Mouse (Mus musculus) stomach, embryonic 15.5 days (tissue): ENCODE data around the gene Fbxw4. TPM values are rescaled to one million over a fixed set of nuclear protein-coding genes. Genes with fewer than 3 reads are reported as not detected.
"Not testable (repeated sequence)": the region's sequence is repeated elsewhere in the genome, so short reads cannot be mapped to it uniquely, and the experiment has no call there.

Experiments
- ATAC-seq: fragments of 200-750 bp; cut with Nextera tagmentation; 2 replicates; pipeline ENCODE4 v1.8.0; 2017; ENCODE audit warnings: low read depth, moderate number of reproducible peaks, moderate TSS enrichment; ENCODE audit not compliant: insufficient read depth, low FRiP score
- H3K27ac ChIP-seq: fragments of 300-500 bp; sonication (generic); 2 replicates; pipeline ENCODE4 v1.5.1; 2015; ENCODE audit warnings: mild to moderate bottlenecking, inconsistent platforms
- H3K27me3 ChIP-seq: fragments of 300-500 bp; sonication (generic); replicated peaks from 2 replicates; pipeline ENCODE4 v1.6.1; 2015; ENCODE audit warnings: inconsistent platforms
- H3K36me3 ChIP-seq: fragments of 300-500 bp; sonication (generic); 2 replicates; pipeline ENCODE4 v1.6.1; 2015; ENCODE audit warnings: inconsistent platforms
- H3K4me1 ChIP-seq: fragments of 300-500 bp; sonication (generic); 2 replicates; pipeline ENCODE4 v1.6.1; 2015; ENCODE audit warnings: inconsistent platforms
- H3K4me2 ChIP-seq: fragments of 300-500 bp; sonication (generic); 2 replicates; pipeline ENCODE4 v1.6.1; 2015; ENCODE audit warnings: mild to moderate bottlenecking, inconsistent platforms
- H3K4me3 ChIP-seq: fragments of 300-500 bp; sonication (generic); replicated peaks from 2 replicates; pipeline ENCODE4 v1.5.1; 2015; ENCODE audit warnings: inconsistent platforms
- H3K9ac ChIP-seq: fragments of 300-500 bp; sonication (generic); 2 replicates; pipeline ENCODE4 v1.6.1; 2015; ENCODE audit warnings: inconsistent platforms
- H3K9me3 ChIP-seq: fragments of 300-500 bp; sonication (generic); 2 replicates; pipeline ENCODE4 v1.6.1; 2016; ENCODE audit warnings: inconsistent platforms
- WGBS: fragments of 180-500 bp; shearing (Covaris S2); methylation state at CpG from one replicate; pipeline ENCODE4 v1.1.7; 2015; 5-methylcytosine and 5-hydroxymethylcytosine counted together
- polyA plus RNA-seq: library from polyadenylated mRNA; unstranded; fragments of >200 nt; fragmentation: Nextera tagmentation; extraction: Ambion mirVana; gene quantifications from 2 replicates; pipeline ENCODE4 v1.2.1, GENCODE M21; 2015

Gene Fbxw4
- polyA plus RNA-seq, 1 experiment from 2014 or later = 3.7 TPM

- no peak overlapping the region for H3K27ac ChIP-seq
- no peak overlapping the region for H3K4me3 ChIP-seq
- H3K4me1 ChIP-seq = peaks cover 16% of the 10 kb centered on the region; the same call in 1 of the 2 replicates
- H3K4me2 ChIP-seq = no peak overlapping the region
- H3K36me3 ChIP-seq = 0 out of 2 replicates have a peak, but pooled peaks cover 5% of the 10 kb centered on the region
- H3K27me3 ChIP-seq = peaks cover 6% of the 10 kb centered on the region; the same call in 1 of the 2 replicates
- no peak for ATAC-seq
- H3K9ac ChIP-seq = no peak overlapping the region
- no peaks in the 10 kb centered on the region for H3K9me3 ChIP-seq
- WGBS = 76% methylated on average over 23 of the region's 23 CpGs
Observed at GRCm38 (mm10) chr19:45549128-45549915, 110.8 kb downstream of the Fbxw4 start.

- ATAC-seq = 0 out of 2 replicates have a peak, but pooled peaks have one; percentile 38
- H3K36me3 ChIP-seq = not testable (repeated sequence)
Observed at GRCm38 (mm10) chr19:45548196-45548595, 111.9 kb downstream of the Fbxw4 start.

GRCm38 (mm10) chr19:45544925-45545321 lies 115.2 kb downstream of the Fbxw4 start:
- peaks cover 35% of the 10 kb centered on the region for H3K27me3 ChIP-seq
- ATAC-seq = peak; percentile 56; the same call in 1 of the 2 replicates

More at GRCm38 (mm10) chr19:45548196-45548595, 111.9 kb downstream of the Fbxw4 start:
- H3K27ac ChIP-seq, H3K27me3 ChIP-seq, H3K4me2 ChIP-seq, H3K9me3 ChIP-seq, H3K4me3 ChIP-seq, H3K9ac ChIP-seq: not testable (repeated sequence)
- H3K4me1 ChIP-seq = peaks cover 20% of the 10 kb centered on the region; the same call in 1 of the 2 replicates

GRCm38 (mm10) chr19:45544152-45544924 lies 115.8 kb downstream of the Fbxw4 start:
- H3K4me3 ChIP-seq = peak overlapping the region; percentile 46
- H3K4me1 ChIP-seq = peaks cover 20% of the 10 kb centered on the region
- H3K36me3 ChIP-seq = no peaks in the 10 kb centered on the region
- H3K9ac ChIP-seq = no peak overlapping the region; the same call in 1 of the 2 replicates
- 2% methylated on average over 17 of the region's 26 CpGs for WGBS
- H3K27me3 ChIP-seq = peaks cover 37% of the 10 kb centered on the region
- ATAC-seq = no peak
- no peak overlapping the region for H3K27ac ChIP-seq
- H3K4me2 ChIP-seq = peak overlapping the region; percentile 96
- H3K9me3 ChIP-seq = no peaks in the 10 kb centered on the region

More at GRCm38 (mm10) chr19:45544925-45545321, 115.2 kb downstream of the Fbxw4 start:
- peak overlapping the region; percentile 46 for H3K4me3 ChIP-seq
- under 1% methylated on average over 30 of the region's 30 CpGs for WGBS
- no peaks in the 10 kb centered on the region for H3K9me3 ChIP-seq
- H3K27ac ChIP-seq = no peak overlapping the region
- H3K36me3 ChIP-seq = no peaks in the 10 kb centered on the region
- H3K4me1 ChIP-seq = peaks cover 20% of the 10 kb centered on the region
- peak overlapping the region; percentile 96 for H3K4me2 ChIP-seq
- H3K9ac ChIP-seq = no peak overlapping the region; the same call in 1 of the 2 replicates

GRCm38 (mm10) chr19:45542061-45542460 lies 118.1 kb downstream of the Fbxw4 start:
- Histone ChIP-seq H3K4me3 (peak overlapping the region; percentile 41), H3K27ac (no peak overlapping the region), H3K9ac (no peak overlapping the region), H3K36me3 (no peaks in the 10 kb centered on the region), H3K4me1 (peaks cover 20% of the 10 kb centered on the region), H3K9me3 (no peaks in the 10 kb centered on the region), H3K27me3 (peaks cover 37% of the 10 kb centered on the region), H3K4me2 (peak overlapping the region; percentile 89)
- no peak for ATAC-seq
- 29% methylated on average over 3 of the region's 3 CpGs for WGBS

- under 1% methylated on average over 48 of the region's 58 CpGs for WGBS
Observed at GRCm38 (mm10) chr19:45541409-45542041, 118.6 kb downstream of the Fbxw4 start.

GRCm38 (mm10) chr19:45540657-45541408 lies 119.3 kb downstream of the Fbxw4 start:
- ATAC-seq = no peak
- Histone ChIP-seq H3K9me3 (no peaks in the 10 kb centered on the region), H3K36me3 (no peaks in the 10 kb centered on the region), H3K27ac (no peak overlapping the region), H3K4me3 (peak overlapping the region; percentile 41), H3K4me2 (peak overlapping the region; percentile 89), H3K9ac (no peak overlapping the region), H3K4me1 (peaks cover 20% of the 10 kb centered on the region), H3K27me3 (peaks cover 37% of the 10 kb centered on the region)
- 34% methylated on average over 8 of the region's 8 CpGs for WGBS

More at GRCm38 (mm10) chr19:45541409-45542041, 118.6 kb downstream of the Fbxw4 start:
- Histone ChIP-seq H3K9ac (no peak overlapping the region), H3K4me3 (peak overlapping the region; percentile 41), H3K4me1 (peaks cover 20% of the 10 kb centered on the region), H3K27me3 (peaks cover 37% of the 10 kb centered on the region), H3K9me3 (no peaks in the 10 kb centered on the region), H3K36me3 (no peaks in the 10 kb centered on the region), H3K27ac (no peak overlapping the region), H3K4me2 (peak overlapping the region; percentile 89)
- peak; percentile 15; the same call in 1 of the 2 replicates for ATAC-seq

- Histone ChIP-seq H3K9me3 (no peaks in the 10 kb centered on the region), H3K36me3 (no peaks in the 10 kb centered on the region), H3K9ac (no peak overlapping the region), H3K4me3 (no peak overlapping the region), H3K4me1 (peaks cover 11% of the 10 kb centered on the region), H3K27me3 (peaks cover 22% of the 10 kb centered on the region), H3K4me2 (no peak overlapping the region), H3K27ac (no peak overlapping the region)
- no peak for ATAC-seq
- 55% methylated on average over 1 of the region's 1 CpGs for WGBS
Observed at GRCm38 (mm10) chr19:45537505-45537904, 122.6 kb downstream of the Fbxw4 start.

- Histone ChIP-seq H3K36me3 (no peaks in the 10 kb centered on the region), H3K4me3 (no peak overlapping the region), H3K9ac (no peak overlapping the region), H3K27ac (no peak overlapping the region), H3K27me3 (peaks cover 12% of the 10 kb centered on the region), H3K4me2 (no peak overlapping the region), H3K9me3 (no peaks in the 10 kb centered on the region), H3K4me1 (peaks cover 1% of the 10 kb centered on the region; the same call in 1 of the 2 replicates)
- 56% methylated on average over 6 of the region's 6 CpGs for WGBS
- no peak for ATAC-seq
Observed at GRCm38 (mm10) chr19:45535929-45536328, 124.2 kb downstream of the Fbxw4 start.

GRCm38 (mm10) chr19:45535214-45535735 lies 124.8 kb downstream of the Fbxw4 start:
- Histone ChIP-seq H3K9ac (no peak overlapping the region), H3K4me2 (no peak overlapping the region), H3K27me3 (peaks cover 6% of the 10 kb centered on the region; the same call in 1 of the 2 replicates), H3K36me3 (no peaks in the 10 kb centered on the region), H3K4me1 (no peaks in the 10 kb centered on the region), H3K9me3 (no peaks in the 10 kb centered on the region), H3K27ac (no peak overlapping the region), H3K4me3 (no peak overlapping the region)
- ATAC-seq = no peak
- WGBS = 64% methylated on average over 8 of the region's 8 CpGs

- H3K4me3 ChIP-seq = no peak overlapping the region
- 66% methylated on average over 7 of the region's 7 CpGs for WGBS
- H3K9ac ChIP-seq = no peak overlapping the region
- H3K27ac ChIP-seq = no peak overlapping the region
- no peak for ATAC-seq
- H3K27me3 ChIP-seq = no peaks in the 10 kb centered on the region
- no peak overlapping the region for H3K4me2 ChIP-seq
- H3K36me3 ChIP-seq = no peaks in the 10 kb centered on the region
- H3K9me3 ChIP-seq = no peaks in the 10 kb centered on the region
- no peaks in the 10 kb centered on the region for H3K4me1 ChIP-seq
Observed at GRCm38 (mm10) chr19:45533617-45534016, 126.5 kb downstream of the Fbxw4 start.
